ENCODE assay signal across 23 mouse cellular contexts in genomic region chr12:32770766-32771165, GRCm38 (mm10). TPM values are rescaled to one million over a fixed set of nuclear protein-coding genes. Genes with fewer than 3 reads are reported as not detected.
DNase-seq lines count a peak whose midpoint lies in the region; ATAC-seq and TF ChIP-seq lines count a peak whose summit lies in the region.
"Had no signal": no experiment of that assay in that cellular context is flagged by ENCODE, and none has a peak within 500 bp of the region (broad histone marks: within the 10 kb centered on the region; RNA-seq: fewer than 3 reads in every experiment).

No protein-coding gene starts in this region.

- DNase-seq in kidney, adult 9 months, result peak; percentile 59
- no peak for DNase-seq in kidney, postnatal 14 days
- no peak for DNase-seq in liver, postnatal 0 days
- no peak for DNase-seq in liver, embryonic 11.5 days (ENCODE audit: low spot score)
- DNase-seq: adrenal gland, adult 8-10 months; adrenal gland, postnatal 14 days; adrenal gland, postnatal 36 days; cerebellum, adult 11 months; cerebellum, adult 18-20 months; cerebellum, adult 8-10 months; cerebellum, adult 9-11 months; cerebellum, postnatal 14 days; cerebellum, postnatal 36 days; embryo, embryonic 11 days had no signal

- H3K4me2 ChIP-seq in liver, postnatal 0 days (ENCODE audit: low read depth, low read length), result no peak overlapping the region
- H3K4me2 ChIP-seq in liver, embryonic 11.5 days, result no peak overlapping the region
- H3K4me2 ChIP-seq: embryonic facial prominence, embryonic 13.5 days; embryonic facial prominence, embryonic 15.5 days; forebrain, embryonic 12.5 days had no signal

- H3K4me1 ChIP-seq in liver, postnatal 0 days (ENCODE audit: insufficient read depth), result peaks cover 13% of the 10 kb centered on the region
- H3K4me1 ChIP-seq in liver, embryonic 11.5 days (replicated peaks; ENCODE audit: control insufficient read depth, insufficient read depth, low read length), result no peaks in the 10 kb centered on the region
- peaks cover 10% of the 10 kb centered on the region for H3K4me1 ChIP-seq in brown adipose tissue, adult 24 weeks (ENCODE audit: control insufficient read depth, insufficient read depth, insufficient read length, low read length)
- H3K4me1 ChIP-seq: embryonic facial prominence, embryonic 15.5 days; forebrain, embryonic 10.5 days; forebrain, embryonic 12.5 days had no signal

- H3K4me3 ChIP-seq in liver, postnatal 0 days (ENCODE audit: low read depth, low read length), result no peak overlapping the region
- H3K4me3 ChIP-seq in liver, embryonic 11.5 days (ENCODE audit: low read depth, low read length), result no peak overlapping the region
- peak overlapping the region; percentile 21; the same call in 1 of the 2 replicates for H3K4me3 ChIP-seq in brown adipose tissue, adult 24 weeks (ENCODE audit: insufficient read depth, low read depth, low read length)
- H3K4me3 ChIP-seq: embryonic facial prominence, embryonic 13.5 days; embryonic facial prominence, embryonic 15.5 days; erythroblast, embryonic 14.5 days; forebrain, embryonic 10.5 days; forebrain, embryonic 12.5 days had no signal

- no peak for TF ChIP-seq CTCF in liver, postnatal 0 days (IDR thresholded peaks at IDR 0.05; ENCODE audit: low read depth)

- 66% methylated on average over 4 of the region's 4 CpGs for WGBS in liver, postnatal 0 days (ENCODE audit: insufficient replicate concordance)
- WGBS in liver, embryonic 11.5 days, result 70% methylated on average over 4 of the region's 4 CpGs

- H3K27ac ChIP-seq in liver, postnatal 0 days (ENCODE audit: low read depth), result no peak overlapping the region
- H3K27ac ChIP-seq in liver, embryonic 11.5 days (ENCODE audit: low read depth, low read length), result no peak overlapping the region
- H3K27ac ChIP-seq in brown adipose tissue, adult 24 weeks (replicated peaks; ENCODE audit: low read depth, low read length), result peak overlapping the region; percentile 79
- H3K27ac ChIP-seq: embryonic facial prominence, embryonic 13.5 days; embryonic facial prominence, embryonic 15.5 days; forebrain, embryonic 10.5 days; forebrain, embryonic 12.5 days had no signal

- no peak overlapping the region for H3K9ac ChIP-seq in liver, postnatal 0 days (replicated peaks)
- no peak overlapping the region for H3K9ac ChIP-seq in liver, embryonic 11.5 days (ENCODE audit: low read depth, low read length)
- H3K9ac ChIP-seq: embryonic facial prominence, embryonic 13.5 days; embryonic facial prominence, embryonic 15.5 days; forebrain, embryonic 12.5 days had no signal

- ATAC-seq in liver, postnatal 0 days, result peak; percentile 32; the same call in 1 of the 2 replicates
- no peak for ATAC-seq in liver, embryonic 11.5 days (replicated peaks; ENCODE audit: low FRiP score)
- no peak for ATAC-seq in megakaryocyte progenitor cell, adult 5-6 weeks (replicated peaks; ENCODE audit: poor library complexity)
- ATAC-seq: forebrain, embryonic 14.5 days; forebrain, embryonic 16.5 days had no signal

- H3K9me3 ChIP-seq in liver, postnatal 0 days (ENCODE audit: low read length), result no peaks in the 10 kb centered on the region
- H3K9me3 ChIP-seq in liver, embryonic 11.5 days (ENCODE audit: control insufficient read depth, low read length), result no peaks in the 10 kb centered on the region
- H3K9me3 ChIP-seq: embryonic facial prominence, embryonic 13.5 days; embryonic facial prominence, embryonic 15.5 days; forebrain, embryonic 10.5 days; forebrain, embryonic 12.5 days had no signal

- TF ChIP-seq EP300 in liver, postnatal 0 days (IDR thresholded peaks at IDR 0.05; ENCODE audit: low read depth), result no peak

- H3K36me3 ChIP-seq in liver, postnatal 0 days (replicated peaks; ENCODE audit: insufficient read depth, low read length), result no peaks in the 10 kb centered on the region
- no peaks in the 10 kb centered on the region for H3K36me3 ChIP-seq in liver, embryonic 11.5 days (ENCODE audit: control insufficient read depth, insufficient read depth, low read length)
- H3K36me3 ChIP-seq: embryonic facial prominence, embryonic 13.5 days; embryonic facial prominence, embryonic 15.5 days; forebrain, embryonic 10.5 days; forebrain, embryonic 12.5 days had no signal

- no peaks in the 10 kb centered on the region for H3K27me3 ChIP-seq in liver, postnatal 0 days (ENCODE audit: insufficient read depth, low read length)
- H3K27me3 ChIP-seq in liver, embryonic 11.5 days (replicated peaks; ENCODE audit: control insufficient read depth, insufficient read depth, low read length), result no peaks in the 10 kb centered on the region
- H3K27me3 ChIP-seq: embryonic facial prominence, embryonic 13.5 days; embryonic facial prominence, embryonic 15.5 days; forebrain, embryonic 12.5 days had no signal

RNA-seq across cellular contexts. Expression of gene Nampt, which starts 48.6 kb away (rescaled TPM):
- polyA plus RNA-seq in liver, postnatal 0 days (2015; fragmentation: Nextera tagmentation; extraction: Ambion mirVana), result 14.8 and 16.4 TPM in 2 replicates
- 27.3 and 30.7 TPM in 2 replicates for polyA plus RNA-seq in liver, embryonic 11.5 days (2014; fragmentation: Nextera tagmentation; extraction: Ambion mirVana)
- polyA plus RNA-seq in brown adipose tissue, adult 24 weeks (2012; ENCODE audit: insufficient read depth, insufficient read length, missing spikeins), result 237 and 255 TPM in 2 replicates
- total RNA-seq in megakaryocyte progenitor cell, adult 5-6 weeks (2015), result 52.1 and 55.0 TPM in 2 replicates
- 58.7 and 62.1 TPM in 2 replicates for total RNA-seq in megakaryocyte progenitor cell, adult 5-6 weeks (2017)
